Mouse (Mus musculus) stomach, postnatal 0 days (tissue): Measurements from ENCODE around the gene Hsd17b7. TPM values are rescaled to one million over a fixed set of nuclear protein-coding genes. Genes with fewer than 3 reads are reported as not detected.

Experiments
- ATAC-seq: fragments of 200-750 bp; cut with Nextera tagmentation; 2 replicates; pipeline ENCODE4 v1.8.0; 2017; ENCODE audit not compliant: low FRiP score, low TSS enrichment
- DNase-seq: peaks from one replicate; pipeline ENCODE4 v3.0.0-alpha.2; 2016; ENCODE audit warnings: low spot score
- H3K27ac ChIP-seq: fragments of 300-500 bp; sonication (generic); replicated peaks from 2 replicates; pipeline ENCODE4 v1.5.1; 2014; ENCODE audit warnings: mild to moderate bottlenecking, control low read depth
- H3K27me3 ChIP-seq: fragments of 300-500 bp; sonication (generic); 2 replicates; pipeline ENCODE4 v1.6.1; 2014; ENCODE audit warnings: low read length; ENCODE audit not compliant: control insufficient read depth, insufficient read depth
- H3K36me3 ChIP-seq: fragments of 300-500 bp; sonication (generic); 2 replicates; pipeline ENCODE4 v1.6.1; 2014; ENCODE audit warnings: low read length, mixed read lengths; ENCODE audit not compliant: control insufficient read depth, insufficient read depth
- H3K4me1 ChIP-seq: fragments of 300-500 bp; sonication (generic); replicated peaks from 2 replicates; pipeline ENCODE4 v1.6.1; 2014; ENCODE audit warnings: antibody characterized with exemption; ENCODE audit not compliant: control insufficient read depth, insufficient read depth
- H3K4me2 ChIP-seq: fragments of 300-500 bp; sonication (generic); replicated peaks from 2 replicates; pipeline ENCODE4 v1.6.1; 2014; ENCODE audit warnings: low read depth, mild to moderate bottlenecking, control low read depth, moderate library complexity
- H3K4me3 ChIP-seq: fragments of 300-500 bp; sonication (generic); 2 replicates; pipeline ENCODE4 v1.5.1; 2014; ENCODE audit warnings: low read depth, low read length, control low read depth
- H3K9ac ChIP-seq: fragments of 300-500 bp; sonication (generic); 2 replicates; pipeline ENCODE4 v1.6.1; 2014; ENCODE audit warnings: mild to moderate bottlenecking, low read length, control low read depth, mixed read lengths
- H3K9me3 ChIP-seq: fragments of 300-500 bp; sonication (generic); 2 replicates; pipeline ENCODE4 v1.6.1; 2016; ENCODE audit warnings: low read length; ENCODE audit not compliant: control insufficient read depth
- CTCF ChIP-seq: IDR thresholded peaks from 2 replicates; pipeline ENCODE4 v1.5.1; 2016; ENCODE audit warnings: antibody characterized with exemption, low read depth, mild to moderate bottlenecking, moderate library complexity
- EP300 ChIP-seq: optimal IDR thresholded peaks from 2 replicates; pipeline ENCODE3; 2016; ENCODE audit warnings: antibody characterized with exemption
- WGBS: fragments of 180-500 bp; shearing (Covaris S2); extraction: QIAGEN DNeasy Blood & Tissue Kit; methylation state at CpG from one replicate; pipeline ENCODE4 v1.1.7; 2014; 5-methylcytosine and 5-hydroxymethylcytosine counted together
- polyA plus RNA-seq: library from polyadenylated mRNA; unstranded; fragments of >200 nt; fragmentation: Nextera tagmentation; extraction: Ambion mirVana; gene quantifications from 2 replicates; pipeline ENCODE4 v1.2.1, GENCODE M21; 2015

Gene Hsd17b7
- polyA plus RNA-seq, 1 experiment from 2014 or later: 38.8 TPM

GRCm38 (mm10) chr1:169949981-169950380 lies 19.1 kb downstream of the Hsd17b7 start:
- TF ChIP-seq EP300 (no peak), CTCF (no peak)
- 55% methylated on average over 7 of the region's 7 CpGs for WGBS
- ATAC-seq (no peak), DNase-seq (no peak)
- Histone ChIP-seq H3K9me3 (no peaks in the 10 kb centered on the region), H3K4me2 (no peak overlapping the region), H3K9ac (no peak overlapping the region), H3K27ac (no peak overlapping the region), H3K4me3 (no peak overlapping the region), H3K36me3 (peaks cover 5% of the 10 kb centered on the region; the same call in 1 of the 2 replicates), H3K4me1 (no peaks in the 10 kb centered on the region), H3K27me3 (no peaks in the 10 kb centered on the region)

- Histone ChIP-seq H3K4me3 (no peak overlapping the region), H3K4me1 (no peaks in the 10 kb centered on the region), H3K4me2 (no peak overlapping the region), H3K9ac (no peak overlapping the region), H3K27me3 (no peaks in the 10 kb centered on the region), H3K9me3 (no peaks in the 10 kb centered on the region), H3K27ac (no peak overlapping the region), H3K36me3 (peaks cover 3% of the 10 kb centered on the region; the same call in 1 of the 2 replicates)
- 51% methylated on average over 7 of the region's 7 CpGs for WGBS
- DNase-seq (no peak), ATAC-seq (no peak)
- TF ChIP-seq EP300 (no peak), CTCF (no peak)
Observed at GRCm38 (mm10) chr1:169948866-169949265, 20.2 kb downstream of the Hsd17b7 start.

GRCm38 (mm10) chr1:169948280-169948679 lies 20.8 kb downstream of the Hsd17b7 start:
- ATAC-seq (no peak), DNase-seq (no peak)
- 53% methylated on average over 7 of the region's 7 CpGs for WGBS
- no peak overlapping the region for H3K9ac ChIP-seq
- no peaks in the 10 kb centered on the region for H3K4me1 ChIP-seq
- TF ChIP-seq CTCF (no peak), EP300 (no peak)
- no peak overlapping the region for H3K4me2 ChIP-seq
- H3K36me3 ChIP-seq: peaks cover 3% of the 10 kb centered on the region; the same call in 1 of the 2 replicates
- no peaks in the 10 kb centered on the region for H3K9me3 ChIP-seq
- no peak overlapping the region for H3K4me3 ChIP-seq
- H3K27ac ChIP-seq: no peak overlapping the region
- H3K27me3 ChIP-seq: no peaks in the 10 kb centered on the region

GRCm38 (mm10) chr1:169947654-169948053 lies 21.4 kb downstream of the Hsd17b7 start:
- H3K9ac ChIP-seq: no peak overlapping the region
- H3K4me2 ChIP-seq: no peak overlapping the region
- H3K27ac ChIP-seq: no peak overlapping the region
- no peaks in the 10 kb centered on the region for H3K4me1 ChIP-seq
- TF ChIP-seq CTCF: peak; percentile 46
- TF ChIP-seq EP300: no peak
- H3K4me3 ChIP-seq: no peak overlapping the region
- H3K27me3 ChIP-seq: no peaks in the 10 kb centered on the region
- DNase-seq (no peak), ATAC-seq (no peak)
- peaks cover 3% of the 10 kb centered on the region; the same call in 1 of the 2 replicates for H3K36me3 ChIP-seq
- WGBS: 78% methylated on average over 6 of the region's 6 CpGs
- no peaks in the 10 kb centered on the region for H3K9me3 ChIP-seq

GRCm38 (mm10) chr1:169946004-169946403 lies 23.0 kb downstream of the Hsd17b7 start:
- TF ChIP-seq EP300: no peak
- no peak for TF ChIP-seq CTCF
- 79% methylated on average over 3 of the region's 3 CpGs for WGBS
- no peak for ATAC-seq
- Histone ChIP-seq H3K9me3 (no peaks in the 10 kb centered on the region), H3K9ac (no peak overlapping the region), H3K4me2 (no peak overlapping the region), H3K27me3 (no peaks in the 10 kb centered on the region), H3K27ac (no peak overlapping the region), H3K4me1 (no peaks in the 10 kb centered on the region), H3K36me3 (no peaks in the 10 kb centered on the region), H3K4me3 (no peak overlapping the region)
- no peak for DNase-seq

- TF ChIP-seq EP300 (no peak), CTCF (peak; percentile 90)
- WGBS: 5% methylated on average over 2 of the region's 2 CpGs
- DNase-seq: peak; percentile 27
Observed at GRCm38 (mm10) chr1:169939345-169939744, 29.7 kb downstream of the Hsd17b7 start.

More at GRCm38 (mm10) chr1:169939345-169939744, 29.7 kb downstream of the Hsd17b7 start:
- ATAC-seq: no peak
- no peak overlapping the region for H3K9ac ChIP-seq
- H3K4me1 ChIP-seq: no peaks in the 10 kb centered on the region
- no peaks in the 10 kb centered on the region for H3K27me3 ChIP-seq
- no peak overlapping the region for H3K4me3 ChIP-seq
- H3K36me3 ChIP-seq: no peaks in the 10 kb centered on the region
- H3K9me3 ChIP-seq: no peaks in the 10 kb centered on the region
- no peak overlapping the region for H3K27ac ChIP-seq
- H3K4me2 ChIP-seq: no peak overlapping the region
